Comparison of ENCODE assay signal across 13 mouse cellular contexts in the genomic region with DNA sequence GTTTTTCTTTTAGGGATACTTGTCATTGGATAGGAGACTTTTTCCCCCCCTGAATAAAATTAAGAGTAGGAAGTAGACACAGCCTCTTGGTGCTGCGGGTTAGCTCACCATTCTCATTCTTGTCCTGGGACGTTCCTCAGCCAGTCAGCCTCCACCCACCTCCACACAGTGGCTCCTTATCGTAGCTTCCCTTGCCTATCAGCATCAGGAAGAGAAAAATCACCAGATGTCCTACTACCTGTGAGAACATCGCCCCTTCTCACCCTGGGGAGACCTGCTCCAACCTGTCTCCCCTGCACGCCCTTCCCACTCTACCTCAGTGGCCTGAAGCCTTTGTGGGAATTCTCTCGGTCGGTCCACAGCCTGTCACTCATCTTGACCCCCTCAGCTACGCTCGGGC. TPM values are rescaled to one million over a fixed set of nuclear protein-coding genes. Genes with fewer than 3 reads are reported as not detected.
DNase-seq lines count a peak whose midpoint lies in the region; ATAC-seq and TF ChIP-seq lines count a peak whose summit lies in the region.
"Had no signal": no experiment of that assay in that cellular context is flagged by ENCODE, and none has a peak within 500 bp of the region (broad histone marks: within the 10 kb centered on the region; RNA-seq: fewer than 3 reads in every experiment).

A gene (minus strand): TSS at position 249 of the 400 bp plus-strand sequence.

- WGBS in lung, postnatal 0 days: 66% methylated on average over 9 of the region's 9 CpGs
- WGBS in intestine, postnatal 0 days: 57% methylated on average over 9 of the region's 9 CpGs
- 58% methylated on average over 9 of the region's 9 CpGs for WGBS in small intestine, adult 2 months

- H3K4me3 ChIP-seq in lung, postnatal 0 days (ENCODE audit: low read depth, low read length): no peak within 1 kb of the TSS
- no peak within 1 kb of the TSS for H3K4me3 ChIP-seq in intestine, postnatal 0 days (ENCODE audit: low read depth, low read length)
- no peak within 1 kb of the TSS for H3K4me3 ChIP-seq in small intestine, adult 2 months (ENCODE audit: low read depth, low read length)
- H3K4me3 ChIP-seq: hindbrain, embryonic 12.5 days had no signal

- H3K4me1 ChIP-seq in lung, postnatal 0 days (ENCODE audit: insufficient read depth, low read depth, low read length): no peaks in the 10 kb centered on the region
- H3K4me1 ChIP-seq in intestine, postnatal 0 days (replicated peaks; ENCODE audit: control insufficient read depth, insufficient read depth, low read length): no peaks in the 10 kb centered on the region
- H3K4me1 ChIP-seq in small intestine, adult 2 months (ENCODE audit: control insufficient read depth, insufficient read depth, insufficient read length, low read length): peaks cover 12% of the 10 kb centered on the region; the same call in 1 of the 2 replicates

- H3K27ac ChIP-seq in lung, postnatal 0 days (ENCODE audit: low read length): no peak within 1 kb of the TSS
- no peak within 1 kb of the TSS for H3K27ac ChIP-seq in intestine, postnatal 0 days (ENCODE audit: low read depth, low read length)
- no peak within 1 kb of the TSS for H3K27ac ChIP-seq in small intestine, adult 2 months (ENCODE audit: insufficient read depth, low read depth, low read length)
- H3K27ac ChIP-seq: hindbrain, embryonic 12.5 days had no signal

- no peaks in the 10 kb centered on the region for H3K27me3 ChIP-seq in lung, postnatal 0 days (replicated peaks; ENCODE audit: insufficient read depth, low read length)
- H3K27me3 ChIP-seq in intestine, postnatal 0 days (replicated peaks; ENCODE audit: control insufficient read depth, insufficient read depth, low read length): no peaks in the 10 kb centered on the region
- no peaks in the 10 kb centered on the region for H3K27me3 ChIP-seq in small intestine, adult 2 months (ENCODE audit: control insufficient read depth, insufficient read depth, low read length)
- H3K27me3 ChIP-seq: hindbrain, embryonic 12.5 days had no signal

- H3K9me3 ChIP-seq in lung, postnatal 0 days (ENCODE audit: low read length): no peaks in the 10 kb centered on the region
- no peaks in the 10 kb centered on the region for H3K9me3 ChIP-seq in intestine, postnatal 0 days (ENCODE audit: control insufficient read depth)
- H3K9me3 ChIP-seq: hindbrain, embryonic 12.5 days had no signal

- H3K36me3 ChIP-seq in lung, postnatal 0 days (ENCODE audit: insufficient read depth, low read length): no peaks in the 10 kb centered on the region
- no peaks in the 10 kb centered on the region for H3K36me3 ChIP-seq in intestine, postnatal 0 days (ENCODE audit: control insufficient read depth, insufficient read depth)
- no peaks in the 10 kb centered on the region for H3K36me3 ChIP-seq in small intestine, adult 2 months (ENCODE audit: control insufficient read depth, insufficient read depth, low read length)
- H3K36me3 ChIP-seq: hindbrain, embryonic 12.5 days had no signal

- no peak within 1 kb of the TSS for H3K4me2 ChIP-seq in lung, postnatal 0 days (replicated peaks; ENCODE audit: low read depth, low read length)
- no peak within 1 kb of the TSS for H3K4me2 ChIP-seq in intestine, postnatal 0 days (replicated peaks; ENCODE audit: low read depth)
- H3K4me2 ChIP-seq: hindbrain, embryonic 12.5 days had no signal

- TF ChIP-seq CTCF in lung, postnatal 0 days (IDR thresholded peaks at IDR 0.05): no peak
- TF ChIP-seq CTCF in intestine, postnatal 0 days (IDR thresholded peaks at IDR 0.05; ENCODE audit: low read depth): no peak
- TF ChIP-seq CTCF in small intestine, adult 2 months (IDR thresholded peaks at IDR 0.05; ENCODE audit: extremely low read depth, insufficient read length, insufficient replicate concordance, low read depth, low read length): no peak

- no peak for DNase-seq in gastrocnemius, postnatal 10 days
- DNase-seq in gastrocnemius, adult 18-20 months (ENCODE audit: low spot score): no peak
- no peak for DNase-seq in lung, postnatal 0 days (ENCODE audit: low spot score)
- no peak for DNase-seq in lung, adult 18-20 months
- no peak for DNase-seq in frontal cortex, postnatal 10 days (ENCODE audit: low spot score in 2 of 2)
- no peak for DNase-seq in layer of hippocampus, postnatal 25 days (ENCODE audit: extremely low spot score in 1 of 2, low spot score in 1 of 2)
- DNase-seq: forebrain, postnatal 0 days; layer of hippocampus, adult 9-11 months; lung, postnatal 4 days; thymus, adult 18-20 months had no signal

- TF ChIP-seq POLR2A in small intestine, adult 2 months (IDR thresholded peaks at IDR 0.05; ENCODE audit: low read depth, low read length): no peak

- ATAC-seq in lung, postnatal 0 days: no peak
- 0 out of 2 replicates have a peak, but pooled peaks have one; percentile 35 for ATAC-seq in intestine, postnatal 0 days
- ATAC-seq: forebrain, postnatal 0 days had no signal

- TF ChIP-seq EP300 in lung, postnatal 0 days (IDR thresholded peaks at IDR 0.05): no peak

- no peak within 1 kb of the TSS for H3K9ac ChIP-seq in lung, postnatal 0 days (replicated peaks; ENCODE audit: low read depth)
- H3K9ac ChIP-seq in intestine, postnatal 0 days (ENCODE audit: low read depth, low read length): no peak within 1 kb of the TSS
- H3K9ac ChIP-seq: forebrain, postnatal 0 days; hindbrain, embryonic 12.5 days had no signal

RNA-seq across cellular contexts. Expression of the gene that starts here (rescaled TPM):
- total RNA-seq in gastrocnemius, postnatal 10 days (2021): 10 to 100 TPM; 11.8 to 22.7 TPM
- total RNA-seq in gastrocnemius, adult 18-20 months (2021): 1 to 10 TPM; 3.8 to 5.6 TPM
- 11.6 TPM in 2 replicates for polyA plus RNA-seq in lung, postnatal 0 days (2015; fragmentation: Nextera tagmentation; extraction: Ambion mirVana)
- polyA plus RNA-seq in intestine, postnatal 0 days (2015; fragmentation: Nextera tagmentation; extraction: Ambion mirVana): 476 and 488 TPM in 2 replicates
- polyA plus RNA-seq in small intestine, adult 2 months (2012; rRNA removed): 1,432 and 7,549 TPM in 2 replicates
- 1 to 10 TPM; 2.9 to 4.3 TPM for total RNA-seq in layer of hippocampus, postnatal 25 days (2021)

Comparison
In these comparisons a context has a peak if more than half of its experiments do, and no peak if none do; other contexts are left out.
1. RNA of the gene that starts here (polyA plus RNA-seq): 1,432 to 7,549 TPM in small intestine, adult 2 months and 476 to 488 TPM in intestine, postnatal 0 days; 11.6 TPM in lung, postnatal 0 days; every median in the first group is over 10 times any median in the second.